Mouse (Mus musculus) neural tube, embryonic 13.5 days (tissue): ENCODE measurements around the gene Anxa4. TPM values are rescaled to one million over a fixed set of nuclear protein-coding genes. Genes with fewer than 3 reads are reported as not detected.

ENCODE experiments used
- ATAC-seq: fragments of 200-750 bp; cut with Nextera tagmentation; 2 replicates; pipeline ENCODE4 v1.8.0; 2017; ENCODE audit warnings: low read depth, mild to moderate bottlenecking, moderate TSS enrichment, moderate library complexity
- H3K27ac ChIP-seq: fragments of 300-500 bp; sonication (generic); replicated peaks from 2 replicates; pipeline ENCODE4 v1.5.1; 2015; ENCODE audit warnings: moderate library complexity, mild to moderate bottlenecking, inconsistent platforms
- H3K27me3 ChIP-seq: fragments of 300-500 bp; sonication (generic); 2 replicates; pipeline ENCODE4 v1.6.1; 2015; ENCODE audit warnings: mild to moderate bottlenecking, inconsistent platforms
- H3K36me3 ChIP-seq: fragments of 300-500 bp; sonication (generic); 2 replicates; pipeline ENCODE4 v1.6.1; 2015; ENCODE audit warnings: mild to moderate bottlenecking, inconsistent platforms
- H3K4me1 ChIP-seq: fragments of 300-500 bp; sonication (generic); replicated peaks from 2 replicates; pipeline ENCODE4 v1.6.1; 2015; ENCODE audit warnings: inconsistent platforms
- H3K4me2 ChIP-seq: fragments of 300-500 bp; sonication (generic); 2 replicates; pipeline ENCODE4 v1.6.1; 2015; ENCODE audit warnings: inconsistent platforms, mild to moderate bottlenecking, moderate library complexity
- H3K4me3 ChIP-seq: fragments of 300-500 bp; sonication (generic); 2 replicates; pipeline ENCODE4 v1.5.1; 2015; ENCODE audit warnings: mild to moderate bottlenecking, inconsistent platforms
- H3K9ac ChIP-seq: fragments of 300-500 bp; sonication (generic); 2 replicates; pipeline ENCODE4 v1.6.1; 2015; ENCODE audit warnings: moderate library complexity, mild to moderate bottlenecking, inconsistent platforms
- H3K9me3 ChIP-seq: fragments of 300-500 bp; sonication (generic); 2 replicates; pipeline ENCODE4 v1.6.1; 2016; ENCODE audit warnings: inconsistent platforms
- WGBS: fragments of 180-500 bp; shearing (Covaris S2); methylation state at CpG from one replicate; pipeline ENCODE4 v1.1.7; 2015; 5-methylcytosine and 5-hydroxymethylcytosine counted together
- polyA plus RNA-seq: library from polyadenylated mRNA; unstranded; fragments of >200 nt; fragmentation: Nextera tagmentation; extraction: Ambion mirVana; gene quantifications from 2 replicates; pipeline ENCODE4 v1.2.1, GENCODE M21; 2015

The Anxa4 gene
- polyA plus RNA-seq, 1 experiment from 2014 or later: 5.2 TPM

DNA sequence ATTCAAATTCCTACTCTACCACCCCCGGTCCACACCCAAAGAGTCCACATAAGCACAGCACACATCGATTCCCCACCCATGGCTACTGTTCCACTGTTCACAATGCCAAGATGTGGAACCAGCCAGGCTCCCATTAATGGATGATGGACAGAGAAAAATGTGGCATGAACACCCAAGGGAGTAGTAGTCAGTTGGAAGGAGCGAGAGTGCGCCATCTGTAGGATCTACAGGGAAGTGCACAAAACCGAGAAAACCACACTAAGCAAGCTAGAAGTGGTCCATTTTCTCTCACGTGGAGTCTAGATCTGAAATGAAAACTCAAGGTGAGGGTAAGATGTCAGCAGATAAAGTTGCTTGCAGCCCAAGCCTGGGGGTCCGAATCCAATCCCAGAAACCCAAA, 27.3 kb upstream of the Anxa4 start:
- Histone ChIP-seq H3K9ac (no peak overlapping the region), H3K4me2 (no peak overlapping the region), H3K36me3 (no peaks in the 10 kb centered on the region), H3K9me3 (no peaks in the 10 kb centered on the region), H3K27ac (no peak overlapping the region), H3K4me3 (no peak overlapping the region), H3K4me1 (peaks cover 10% of the 10 kb centered on the region), H3K27me3 (peaks cover 9% of the 10 kb centered on the region; the same call in 1 of the 2 replicates)
- WGBS: 68% methylated on average over 7 of the region's 7 CpGs
- no peak for ATAC-seq

DNA sequence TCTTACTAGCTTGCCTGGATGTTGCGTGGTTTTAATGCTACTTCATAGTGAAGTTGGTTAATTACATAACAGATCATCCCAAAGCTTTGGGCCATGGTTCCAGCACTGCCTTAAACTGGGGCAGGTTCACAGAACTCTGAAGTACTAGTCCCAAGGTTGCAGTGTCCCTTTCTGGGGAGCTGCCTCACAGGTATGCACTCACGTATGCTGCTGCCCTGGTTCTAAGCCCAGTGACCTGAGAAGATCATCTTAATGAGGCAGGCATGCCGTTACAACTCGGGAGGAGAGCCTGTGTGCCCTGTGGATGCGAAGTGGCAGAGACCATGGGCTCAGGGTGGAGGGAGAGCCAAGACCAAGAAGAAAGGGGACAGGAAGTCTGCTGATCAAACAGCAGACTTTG, 26.5 kb upstream of the Anxa4 start:
- Histone ChIP-seq H3K4me2 (no peak overlapping the region), H3K9ac (no peak overlapping the region), H3K4me1 (peaks cover 15% of the 10 kb centered on the region), H3K27ac (no peak overlapping the region), H3K36me3 (no peaks in the 10 kb centered on the region), H3K4me3 (no peak overlapping the region), H3K27me3 (peaks cover 9% of the 10 kb centered on the region; the same call in 1 of the 2 replicates), H3K9me3 (no peaks in the 10 kb centered on the region)
- ATAC-seq: no peak
- 85% methylated on average over 5 of the region's 5 CpGs for WGBS

DNA sequence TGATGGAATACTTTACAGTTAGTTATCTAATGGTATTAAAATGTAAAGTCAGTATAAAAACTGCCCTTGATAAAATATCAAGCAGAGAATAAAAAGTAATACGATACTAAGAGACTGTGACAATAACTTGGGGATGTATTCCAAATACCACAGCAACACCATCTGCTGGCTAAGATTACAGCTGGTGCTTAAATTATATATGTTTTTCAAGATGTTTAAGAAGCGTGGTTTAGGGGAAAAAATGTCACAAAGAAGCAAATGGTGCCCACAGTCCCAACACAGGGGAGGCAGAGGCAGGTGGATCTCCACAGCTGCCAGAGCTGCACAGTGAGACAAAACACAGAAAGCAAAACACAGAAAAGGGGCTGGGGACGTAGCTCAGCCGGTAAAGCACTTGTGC, 25.5 kb upstream of the Anxa4 start:
- 76% methylated on average over 4 of the region's 4 CpGs for WGBS
- ATAC-seq: no peak
- Histone ChIP-seq H3K27ac (no peak overlapping the region), H3K9me3 (no peaks in the 10 kb centered on the region), H3K4me2 (no peak overlapping the region), H3K4me1 (peaks cover 17% of the 10 kb centered on the region), H3K27me3 (peaks cover 9% of the 10 kb centered on the region; the same call in 1 of the 2 replicates), H3K9ac (no peak overlapping the region), H3K4me3 (no peak overlapping the region), H3K36me3 (no peaks in the 10 kb centered on the region)

DNA sequence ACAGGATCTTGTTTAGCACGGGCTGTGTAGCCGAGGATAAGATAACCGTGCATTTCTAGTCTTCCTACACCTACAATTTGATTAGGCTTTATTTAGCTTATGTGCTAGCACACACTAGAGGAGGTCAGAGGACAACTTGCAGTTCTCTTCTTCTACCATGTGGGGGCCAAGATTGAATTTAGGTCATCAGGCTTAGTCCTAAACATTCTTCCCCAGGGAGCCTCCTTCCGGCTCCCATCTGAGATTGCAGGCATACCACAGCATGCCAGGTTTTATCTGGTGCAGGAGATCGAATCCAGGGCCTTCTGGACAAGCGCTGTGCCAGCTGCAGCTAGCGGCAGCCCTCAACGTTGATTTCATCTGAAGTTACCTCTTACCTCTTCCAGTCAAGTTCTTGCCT, 23.2 kb upstream of the Anxa4 start:
- Histone ChIP-seq H3K4me3 (no peak overlapping the region), H3K9ac (no peak overlapping the region), H3K36me3 (no peaks in the 10 kb centered on the region), H3K9me3 (no peaks in the 10 kb centered on the region), H3K4me1 (peaks cover 7% of the 10 kb centered on the region; the same call in 1 of the 2 replicates), H3K4me2 (no peak overlapping the region), H3K27me3 (no peaks in the 10 kb centered on the region), H3K27ac (no peak overlapping the region)
- no peak for ATAC-seq
- 24% methylated on average over 8 of the region's 8 CpGs for WGBS

DNA sequence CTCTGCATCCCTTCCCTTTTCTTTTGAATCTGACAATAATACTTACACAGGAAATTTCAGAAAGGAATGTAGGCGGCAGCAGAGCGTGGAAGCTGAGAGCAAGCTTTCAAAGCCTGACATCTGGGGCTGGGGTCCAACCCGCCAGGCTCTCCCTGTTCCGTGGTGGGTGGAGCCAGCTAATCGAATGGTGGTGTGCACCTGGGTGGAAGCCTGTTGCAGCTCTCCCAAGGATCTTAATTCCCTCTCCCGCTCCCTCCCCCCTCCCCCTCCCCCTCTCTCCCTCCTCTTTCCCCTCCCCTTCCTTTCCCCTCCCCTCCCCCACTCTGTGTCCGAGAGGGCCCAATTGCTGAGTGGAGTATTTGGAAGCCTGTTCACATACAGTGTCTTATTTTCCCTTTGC, 22.1 kb upstream of the Anxa4 start:
- H3K4me2 ChIP-seq: peak overlapping the region; percentile 25
- H3K9me3 ChIP-seq: no peaks in the 10 kb centered on the region
- peaks cover 7% of the 10 kb centered on the region; the same call in 1 of the 2 replicates for H3K4me1 ChIP-seq
- H3K27ac ChIP-seq: no peak overlapping the region
- no peaks in the 10 kb centered on the region for H3K27me3 ChIP-seq
- 0 out of 2 replicates have a peak overlapping the region, but pooled peaks have one; percentile 17 for H3K9ac ChIP-seq
- no peak overlapping the region for H3K4me3 ChIP-seq
- WGBS: 13% methylated on average over 7 of the region's 7 CpGs
- no peak for ATAC-seq
- no peaks in the 10 kb centered on the region for H3K36me3 ChIP-seq

DNA sequence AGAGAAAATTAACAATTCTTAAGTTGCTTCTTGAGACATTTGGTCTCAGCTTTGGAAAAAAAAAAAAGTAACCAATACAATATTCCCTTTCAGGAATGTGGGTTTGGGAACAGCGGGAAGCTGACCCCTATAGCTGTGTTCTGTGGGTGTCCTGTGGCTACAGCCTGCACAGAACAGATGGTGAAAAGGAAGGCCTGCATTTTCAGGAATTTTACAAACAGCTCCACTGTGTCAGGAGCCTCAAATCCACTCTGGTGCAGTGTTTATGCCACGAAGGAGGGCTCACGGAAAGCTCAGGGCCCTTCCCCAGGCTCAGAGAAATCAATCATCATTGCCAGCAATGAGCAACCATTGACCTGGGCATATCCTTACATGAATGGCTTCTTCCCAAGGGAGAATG, 21.5 kb upstream of the Anxa4 start:
- Histone ChIP-seq H3K27ac (no peak overlapping the region), H3K36me3 (no peaks in the 10 kb centered on the region), H3K9me3 (no peaks in the 10 kb centered on the region), H3K27me3 (no peaks in the 10 kb centered on the region), H3K9ac (0 out of 2 replicates have a peak overlapping the region, but pooled peaks have one; percentile 17), H3K4me3 (no peak overlapping the region), H3K4me2 (peak overlapping the region; percentile 25), H3K4me1 (peaks cover 7% of the 10 kb centered on the region; the same call in 1 of the 2 replicates)
- WGBS: 49% methylated on average over 3 of the region's 3 CpGs
- no peak for ATAC-seq

DNA sequence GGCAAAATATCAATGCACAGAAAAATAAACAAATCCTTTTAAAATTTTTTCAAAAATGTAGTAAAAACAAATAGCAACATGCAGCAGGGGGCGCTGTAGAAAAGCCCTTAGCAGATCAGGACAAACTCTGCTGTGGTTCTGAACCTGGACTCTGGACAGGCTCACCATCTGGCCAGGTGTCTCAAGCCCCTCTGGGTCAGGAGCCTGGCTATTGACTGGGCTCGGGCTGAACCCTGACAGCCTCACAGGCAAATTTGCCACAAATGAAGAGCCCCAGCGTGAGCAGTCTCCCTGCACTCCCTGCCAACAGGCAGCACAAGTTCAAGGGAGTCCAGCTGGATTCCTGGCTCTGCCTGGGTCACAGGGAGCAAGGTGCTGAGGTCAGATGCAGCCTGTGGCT, 20.0 kb upstream of the Anxa4 start:
- H3K36me3 ChIP-seq: no peaks in the 10 kb centered on the region
- ATAC-seq: no peak
- H3K4me2 ChIP-seq: no peak overlapping the region
- no peak overlapping the region for H3K4me3 ChIP-seq
- no peaks in the 10 kb centered on the region for H3K27me3 ChIP-seq
- no peak overlapping the region for H3K27ac ChIP-seq
- H3K9ac ChIP-seq: no peak overlapping the region
- peaks cover 9% of the 10 kb centered on the region; the same call in 1 of the 2 replicates for H3K4me1 ChIP-seq
- WGBS: 19% methylated on average over 3 of the region's 3 CpGs
- H3K9me3 ChIP-seq: no peaks in the 10 kb centered on the region

DNA sequence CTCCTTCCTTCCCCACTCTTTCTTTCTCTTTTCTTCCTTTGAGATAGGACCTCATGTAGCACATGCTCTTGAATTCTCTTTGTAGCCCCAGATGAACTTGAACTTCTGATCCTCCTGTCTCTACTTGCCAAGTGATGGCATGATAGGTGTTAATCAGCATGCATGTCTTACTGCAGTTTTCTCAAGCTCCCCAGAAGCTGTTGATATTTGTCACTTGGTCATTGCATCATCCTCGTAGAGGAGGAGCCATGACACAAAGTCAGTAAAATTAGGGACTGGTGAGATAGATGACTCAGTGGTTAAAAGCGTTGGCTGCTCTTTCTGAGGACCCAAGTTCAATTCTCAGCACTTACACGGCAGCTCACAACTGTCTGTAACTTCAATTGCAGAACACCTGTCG, 19.5 kb upstream of the Anxa4 start:
- 71% methylated on average over 4 of the region's 4 CpGs for WGBS
- Histone ChIP-seq H3K9ac (no peak overlapping the region), H3K27me3 (peaks cover 4% of the 10 kb centered on the region; the same call in 1 of the 2 replicates), H3K9me3 (no peaks in the 10 kb centered on the region), H3K36me3 (no peaks in the 10 kb centered on the region), H3K27ac (no peak overlapping the region), H3K4me3 (no peak overlapping the region), H3K4me2 (no peak overlapping the region), H3K4me1 (peaks cover 9% of the 10 kb centered on the region; the same call in 1 of the 2 replicates)
- no peak for ATAC-seq

DNA sequence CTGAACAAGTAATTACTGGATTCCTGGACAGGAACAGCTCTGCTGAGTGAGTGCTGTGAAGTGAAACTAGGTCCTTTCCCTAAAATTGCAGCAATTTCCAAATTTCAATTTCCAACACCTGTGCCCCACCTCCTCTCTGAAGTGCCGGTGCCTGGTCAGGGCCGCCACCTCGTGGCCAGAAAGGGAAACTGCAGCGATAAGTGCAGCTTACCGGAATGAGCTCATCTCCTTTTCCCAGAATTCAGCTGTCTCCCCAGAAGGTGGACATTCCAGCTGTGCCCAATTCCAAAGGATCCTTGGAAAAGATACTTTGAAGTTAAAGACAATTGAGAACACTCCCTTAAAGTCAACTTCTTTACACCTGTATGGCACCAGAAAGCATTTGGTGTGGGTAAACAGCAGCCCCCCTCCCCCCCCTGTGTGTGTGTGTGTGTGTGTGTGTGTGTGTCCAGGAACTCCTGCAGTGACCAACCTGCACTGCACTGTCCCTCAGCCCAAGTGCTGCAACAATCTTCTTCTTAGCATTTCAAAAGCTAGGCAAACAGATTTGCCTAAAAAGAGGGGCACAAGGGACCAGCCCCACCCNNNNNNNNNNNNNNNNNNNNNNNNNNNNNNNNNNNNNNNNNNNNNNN, 13.2 kb upstream of the Anxa4 start:
- Histone ChIP-seq H3K36me3 (no peaks in the 10 kb centered on the region), H3K4me1 (0 out of 2 replicates have a peak, but pooled peaks cover 2% of the 10 kb centered on the region), H3K27me3 (peaks cover 4% of the 10 kb centered on the region; the same call in 1 of the 2 replicates), H3K9ac (no peak overlapping the region), H3K4me3 (no peak overlapping the region), H3K9me3 (no peaks in the 10 kb centered on the region), H3K4me2 (no peak overlapping the region), H3K27ac (no peak overlapping the region)
- ATAC-seq: peak; percentile 36; the same call in 1 of the 2 replicates
- 4% methylated on average over 5 of the region's 5 CpGs for WGBS

DNA sequence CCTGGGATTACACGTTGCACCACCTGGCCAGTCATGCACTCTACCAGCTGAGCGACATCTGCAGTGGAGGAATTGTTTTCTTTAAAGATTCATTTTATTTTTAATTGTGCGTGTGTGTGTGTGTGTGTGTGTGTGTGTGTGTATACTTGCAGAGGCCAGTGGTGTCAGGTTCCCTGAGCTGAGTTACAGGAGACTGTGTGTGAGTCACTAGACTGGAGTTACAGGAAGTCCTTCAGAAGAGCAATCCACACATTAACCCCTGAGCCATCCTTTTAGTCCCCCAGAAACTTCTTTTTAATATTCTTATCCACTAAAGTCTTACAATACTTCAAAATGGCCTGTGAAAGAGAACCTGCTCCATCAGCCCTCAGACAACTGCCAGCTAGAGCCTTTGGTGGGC, 11.3 kb upstream of the Anxa4 start:
- H3K4me2 ChIP-seq: no peak overlapping the region
- H3K36me3 ChIP-seq: no peaks in the 10 kb centered on the region
- H3K9me3 ChIP-seq: no peaks in the 10 kb centered on the region
- H3K9ac ChIP-seq: no peak overlapping the region
- ATAC-seq: no peak
- no peak overlapping the region for H3K4me3 ChIP-seq
- WGBS: 83% methylated on average over 3 of the region's 3 CpGs
- 0 out of 2 replicates have a peak, but pooled peaks cover 2% of the 10 kb centered on the region for H3K4me1 ChIP-seq
- H3K27me3 ChIP-seq: peaks cover 4% of the 10 kb centered on the region; the same call in 1 of the 2 replicates
- no peak overlapping the region for H3K27ac ChIP-seq

DNA sequence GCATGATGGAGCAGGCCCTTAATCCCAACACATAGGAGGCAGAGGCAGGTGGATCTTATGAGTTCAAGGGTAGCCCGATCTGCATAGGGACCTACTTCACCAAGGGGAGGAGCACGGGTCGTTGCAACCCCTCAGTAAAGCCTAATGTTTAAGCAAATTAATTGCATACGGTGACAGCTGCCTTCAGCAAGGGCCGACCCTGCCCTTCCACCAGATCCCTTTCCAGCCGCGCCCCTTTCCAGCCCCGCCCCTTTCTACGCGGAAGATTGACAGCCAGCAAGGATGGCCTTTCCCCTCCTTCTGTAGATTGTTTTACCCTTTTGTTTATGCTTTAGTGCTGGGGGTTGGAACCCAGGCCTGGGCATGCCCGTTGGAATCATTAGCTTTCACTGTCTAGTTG, 8.0 kb upstream of the Anxa4 start:
- no peaks in the 10 kb centered on the region for H3K9me3 ChIP-seq
- H3K36me3 ChIP-seq: no peaks in the 10 kb centered on the region
- no peaks in the 10 kb centered on the region; the same call in 1 of the 2 replicates for H3K27me3 ChIP-seq
- no peak overlapping the region for H3K4me3 ChIP-seq
- no peak overlapping the region for H3K9ac ChIP-seq
- H3K27ac ChIP-seq: no peak overlapping the region
- ATAC-seq: no peak
- 46% methylated on average over 11 of the region's 11 CpGs for WGBS
- no peaks in the 10 kb centered on the region for H3K4me1 ChIP-seq
- no peak overlapping the region for H3K4me2 ChIP-seq

DNA sequence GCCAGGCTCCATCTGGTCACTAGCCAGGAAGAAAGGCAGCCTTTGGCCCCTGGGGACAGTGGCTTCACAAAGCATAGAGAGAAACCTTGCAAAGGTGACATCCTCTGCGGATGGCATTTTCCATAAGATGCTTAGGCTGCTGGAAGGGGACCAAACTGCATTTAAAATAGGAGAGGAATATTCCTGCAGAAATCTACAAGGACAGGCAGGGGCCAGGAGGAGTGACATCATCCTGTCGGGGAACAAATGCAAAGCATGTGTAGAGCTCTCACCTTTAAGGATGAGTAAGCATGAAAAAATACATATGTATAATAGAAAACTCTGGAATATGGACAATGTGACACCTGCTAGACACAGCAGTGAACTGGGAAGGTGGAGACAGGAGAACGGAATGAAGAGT, 7.1 kb upstream of the Anxa4 start:
- Histone ChIP-seq H3K36me3 (no peaks in the 10 kb centered on the region), H3K9ac (no peak overlapping the region), H3K27ac (no peak overlapping the region), H3K27me3 (no peaks in the 10 kb centered on the region; the same call in 1 of the 2 replicates), H3K4me3 (no peak overlapping the region), H3K4me2 (no peak overlapping the region), H3K4me1 (no peaks in the 10 kb centered on the region), H3K9me3 (no peaks in the 10 kb centered on the region)
- 88% methylated on average over 3 of the region's 3 CpGs for WGBS
- ATAC-seq: no peak

DNA sequence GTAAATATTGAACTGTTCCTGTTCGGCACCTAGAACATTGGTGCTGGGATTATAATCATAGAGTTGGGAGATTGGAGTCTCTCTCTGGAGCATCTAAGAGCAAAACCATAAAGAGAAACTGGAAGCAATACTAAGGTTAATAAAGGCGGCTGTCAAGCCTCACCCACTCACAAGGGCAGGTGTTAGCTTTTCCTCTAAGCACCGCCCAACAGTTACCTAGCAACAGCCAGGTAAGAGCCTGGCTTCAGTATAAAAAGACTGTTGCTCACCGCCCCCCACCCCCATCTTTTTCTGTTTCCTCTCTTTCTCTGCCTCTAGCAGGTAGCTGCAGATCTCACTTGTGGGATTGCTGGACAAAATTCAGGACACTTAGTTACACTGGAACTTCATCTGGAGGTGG, 4.1 kb upstream of the Anxa4 start:
- no peak overlapping the region for H3K9ac ChIP-seq
- 59% methylated on average over 4 of the region's 4 CpGs for WGBS
- H3K4me1 ChIP-seq: peaks cover 15% of the 10 kb centered on the region
- H3K4me2 ChIP-seq: no peak overlapping the region
- no peak overlapping the region for H3K4me3 ChIP-seq
- no peak overlapping the region for H3K27ac ChIP-seq
- no peaks in the 10 kb centered on the region for H3K9me3 ChIP-seq
- H3K36me3 ChIP-seq: no peaks in the 10 kb centered on the region
- no peak for ATAC-seq
- H3K27me3 ChIP-seq: peaks cover 24% of the 10 kb centered on the region
